Mouse (Mus musculus): ENCODE data around the gene Sec1. TPM values are rescaled to one million over a fixed set of nuclear protein-coding genes. Genes with fewer than 3 reads are reported as not detected.

Sec1 gene
- total RNA-seq, 1 experiment from 2014 or later, result 0.22 TPM

DNA sequence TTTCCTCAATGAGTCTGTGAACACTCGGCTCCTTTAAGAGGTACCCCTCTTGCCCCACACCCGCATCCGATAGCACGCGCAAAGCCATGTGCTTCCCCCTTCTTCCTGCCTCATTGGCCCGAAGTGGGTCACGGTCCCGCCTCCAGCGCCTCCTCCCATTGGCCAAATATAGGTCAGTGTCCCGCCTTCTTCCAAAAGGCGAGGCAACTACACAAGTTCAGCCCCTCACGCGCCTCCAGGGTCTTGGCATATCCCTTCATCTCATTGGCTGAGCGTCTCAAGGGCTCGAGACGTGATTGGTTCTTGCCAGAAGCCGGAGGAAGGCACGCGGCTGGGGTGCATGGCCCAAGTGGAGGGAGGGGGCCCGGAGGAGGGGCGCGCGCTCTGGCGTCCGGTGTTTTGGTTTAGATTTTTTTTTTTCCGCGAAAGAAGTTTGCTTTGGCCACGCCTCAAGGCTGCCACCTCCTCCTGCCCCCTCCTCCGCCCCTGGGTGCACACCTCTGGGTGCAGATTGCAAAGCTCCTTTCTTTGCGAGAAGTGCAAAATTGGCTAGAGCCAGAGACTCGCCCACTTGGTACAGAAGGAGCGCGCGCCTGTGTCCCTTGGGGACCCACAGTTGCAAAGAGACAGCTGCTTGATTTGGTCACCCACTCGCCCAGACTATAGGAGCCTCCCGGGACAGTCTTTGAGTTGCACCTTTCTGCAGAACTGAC lies 10.7 kb upstream of the Sec1 start, which contains the start of gene Dbp:
Dbp (plus strand) TSS at position 359 of the 713 bp plus-strand sequence.
- peak; percentile 99 for DNase-seq

DNA sequence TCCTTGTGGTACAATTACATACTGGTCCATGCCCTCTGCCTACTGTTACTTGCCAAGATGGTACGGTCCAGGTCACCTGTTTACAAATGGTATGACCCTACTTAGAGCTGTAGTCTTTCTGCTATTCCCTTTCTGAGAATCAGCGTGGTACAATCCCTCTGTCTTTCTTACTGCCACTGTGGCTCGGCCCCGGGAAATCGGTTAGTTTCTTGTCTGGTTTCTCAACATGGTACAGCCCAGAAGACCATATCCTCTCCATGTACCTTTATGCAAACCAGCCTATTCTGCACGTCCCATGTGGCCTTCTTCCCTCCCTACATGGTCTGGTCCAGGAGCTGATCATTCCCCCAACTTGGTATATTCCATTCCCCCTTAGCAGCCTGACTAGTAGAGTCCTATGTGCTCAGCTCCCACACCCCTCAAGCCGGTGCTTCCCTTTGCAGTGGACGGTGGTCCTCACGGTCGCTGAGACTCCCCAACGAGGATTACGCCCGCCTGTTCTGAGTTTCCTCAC lies 9.9 kb upstream of the Sec1 start:
- peak; percentile 79 for DNase-seq

- DNase-seq, result no peak
These were observed 9.4 kb upstream of the Sec1 start for GRCm38 (mm10) chr7:45703521-45704033.

DNA sequence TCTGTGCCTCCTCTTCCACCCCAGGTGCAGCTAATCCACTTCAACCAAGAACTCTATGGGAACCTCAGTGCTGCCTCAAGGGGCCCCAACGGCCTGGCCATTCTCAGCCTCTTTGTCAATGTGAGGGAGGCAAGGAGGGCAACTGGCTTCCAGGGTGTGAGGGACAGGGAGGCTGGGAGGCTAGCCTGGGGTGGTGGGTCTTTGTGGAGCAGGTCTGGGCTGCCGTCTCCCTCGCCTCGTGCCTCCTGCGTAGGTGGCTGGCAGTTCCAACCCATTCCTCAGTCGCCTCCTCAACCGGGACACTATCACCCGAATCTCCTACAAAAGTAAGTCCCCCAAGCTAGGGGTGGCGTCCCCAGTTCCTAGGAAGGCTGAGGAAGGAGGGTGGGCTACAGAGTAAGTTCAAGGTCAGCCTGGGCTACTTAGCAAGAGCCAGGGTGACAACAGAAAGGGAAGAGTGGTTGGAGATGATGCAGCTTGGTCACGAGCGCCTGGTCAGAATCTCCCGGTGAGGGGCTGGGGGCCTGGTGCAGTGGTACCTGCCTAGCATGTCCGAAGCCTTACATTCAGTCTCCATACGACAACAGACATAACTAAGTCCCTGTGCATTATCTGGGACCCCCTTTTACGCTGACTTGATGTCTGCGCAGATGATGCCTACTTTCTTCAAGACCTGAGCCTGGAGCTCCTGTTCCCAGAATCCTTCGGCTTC lies 8.8 kb upstream of the Sec1 start:
- no peak for DNase-seq

DNA sequence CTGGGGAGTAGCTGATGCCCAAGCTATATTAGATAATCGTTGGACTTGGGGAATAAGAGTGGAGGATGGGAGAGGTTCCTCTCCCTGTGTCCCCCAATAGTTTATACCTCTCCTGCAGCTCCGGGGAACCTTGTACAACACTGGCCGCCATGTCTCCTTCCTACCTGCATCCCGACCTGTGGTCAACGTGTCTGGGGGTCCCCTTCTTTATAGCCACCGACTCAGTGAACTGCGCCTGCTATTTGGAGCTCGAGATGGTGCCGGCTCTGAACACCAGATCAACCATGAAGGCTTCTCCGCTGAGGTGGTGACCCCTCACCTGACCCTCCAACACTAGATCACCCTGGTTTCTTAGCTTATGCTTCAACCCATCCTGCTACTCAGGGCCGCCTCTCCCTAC lies 8.1 kb upstream of the Sec1 start:
- DNase-seq, result no peak

- DNase-seq, result no peak
These were observed 7.4 kb upstream of the Sec1 start for GRCm38 (mm10) chr7:45701607-45702006.

DNA sequence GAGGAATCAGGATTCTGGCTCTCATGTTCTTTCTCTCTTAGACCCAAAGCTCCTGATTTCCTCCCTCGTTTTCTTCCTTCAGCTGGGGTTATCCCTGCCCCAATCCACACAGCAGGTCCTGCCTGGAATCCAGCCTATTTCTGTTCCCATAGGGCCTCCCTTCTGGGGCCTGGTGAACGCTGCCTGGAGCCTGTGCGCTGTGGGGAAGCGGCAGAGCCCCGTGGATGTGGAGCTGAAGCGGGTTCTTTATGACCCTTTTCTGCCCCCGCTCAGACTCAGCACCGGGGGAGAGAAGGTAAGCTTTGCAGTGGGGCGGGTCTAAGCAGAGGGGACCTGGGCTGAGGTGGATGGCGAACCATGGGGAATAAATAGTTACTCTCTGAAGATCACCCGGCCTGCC lies 6.9 kb upstream of the Sec1 start:
- DNase-seq, result no peak

DNA sequence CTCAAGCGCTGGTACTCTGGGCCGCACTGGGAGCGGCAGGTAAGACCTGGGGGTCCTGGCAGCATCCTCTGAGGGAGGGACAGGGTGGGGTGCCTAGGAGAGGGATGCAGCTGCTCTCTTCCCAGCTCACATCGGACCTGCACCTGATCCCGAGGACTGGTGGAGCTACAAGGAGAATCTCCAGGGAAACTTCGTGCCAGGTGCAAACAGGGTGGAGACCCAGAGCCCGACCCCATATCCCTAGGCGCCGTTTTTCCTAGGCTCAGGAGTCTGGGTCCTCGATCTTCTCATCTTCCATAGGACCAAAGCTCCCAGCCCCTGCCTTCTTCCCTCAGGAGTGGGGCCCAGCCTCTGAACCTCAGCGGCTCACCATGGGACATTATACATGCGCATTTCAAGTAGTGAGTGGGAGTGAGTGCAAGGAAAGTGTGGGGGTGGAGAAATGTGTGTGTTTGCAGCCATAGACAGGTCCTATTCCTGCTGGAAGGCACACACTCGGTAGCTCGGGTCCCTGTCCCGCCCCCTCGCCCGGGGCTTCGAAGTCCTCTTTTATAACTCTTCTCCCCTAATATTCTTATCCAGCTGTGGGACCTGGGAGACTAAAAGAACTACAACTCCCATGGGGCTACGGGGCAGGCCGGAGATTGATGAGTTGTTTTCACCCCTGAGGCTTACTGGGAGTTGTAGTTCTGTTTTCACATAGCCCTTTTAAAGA lies 6.3 kb upstream of the Sec1 start:
- DNase-seq, result peak; percentile 82

- DNase-seq, result no peak
These were observed 5.4 kb upstream of the Sec1 start, which contains the start of gene Car11 for GRCm38 (mm10) chr7:45699523-45700141. TSS of gene Car11 (plus strand) at chr7:45699843.

GRCm38 (mm10) chr7:45697894-45698293 lies 3.7 kb upstream of the Sec1 start:
- no peak for DNase-seq

DNA sequence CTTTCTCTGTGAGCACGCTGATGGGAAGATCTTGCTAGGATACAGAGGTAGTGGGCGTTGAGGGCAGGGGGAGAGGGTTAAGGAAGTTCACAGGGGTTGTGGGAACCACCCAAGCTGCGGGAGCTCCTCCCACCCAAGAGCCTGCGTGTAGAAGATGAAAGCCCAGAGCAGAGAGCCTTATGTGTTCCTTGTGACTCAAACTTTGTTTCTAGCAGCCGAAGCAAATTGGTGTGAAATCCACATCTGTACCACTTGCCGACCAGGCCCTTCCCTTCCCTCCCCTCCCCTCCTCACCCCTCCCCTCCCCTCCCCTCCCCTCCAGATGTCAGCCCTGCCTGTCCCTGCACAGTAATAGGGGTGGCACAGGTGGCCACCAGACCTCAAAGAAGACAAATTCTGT lies 896 bp upstream of the Sec1 start:
- no peak for DNase-seq

DNA sequence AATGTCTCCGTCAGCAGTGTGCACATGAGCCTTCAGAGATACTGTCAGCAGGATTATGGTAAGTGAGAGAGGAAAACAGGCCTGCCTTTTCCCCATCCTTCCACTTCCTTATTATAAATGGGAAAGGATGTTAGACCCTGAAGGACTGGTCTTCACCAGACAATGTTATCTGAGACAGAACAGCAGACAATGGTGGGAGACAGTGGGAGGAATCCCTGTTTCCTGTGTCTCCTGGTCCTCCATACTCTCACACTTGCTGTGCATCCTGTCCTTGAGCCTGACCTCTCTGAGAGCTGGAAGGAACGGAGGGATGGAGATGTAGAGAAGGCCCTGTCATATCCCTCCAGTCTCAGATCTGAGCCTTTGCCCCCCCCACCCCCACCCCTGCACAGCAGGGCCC lies 1.8 kb downstream of the Sec1 start:
- DNase-seq, result no peak

DNA sequence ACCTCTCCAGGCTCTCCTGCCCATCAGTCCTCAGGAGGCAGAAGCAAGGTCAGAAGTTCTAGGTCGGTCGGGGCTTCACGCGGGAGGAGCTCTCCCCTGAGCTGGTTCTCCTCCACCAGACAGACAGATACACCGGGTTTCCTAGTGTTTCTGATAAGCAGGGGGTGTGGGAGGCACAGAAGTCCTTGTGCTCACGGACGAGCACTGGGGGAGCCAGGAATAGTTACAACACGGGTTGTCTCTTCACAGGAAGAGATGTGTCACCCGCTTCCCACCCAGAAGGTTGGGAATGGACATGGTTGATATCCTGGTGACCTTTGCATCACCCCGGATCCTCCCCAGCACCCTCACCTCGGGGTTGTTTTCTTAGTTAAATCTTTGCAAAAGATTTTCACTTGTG lies 4.4 kb downstream of the Sec1 start:
- DNase-seq, result peak; percentile 43

GRCm38 (mm10) chr7:45689099-45689498 lies 5.1 kb downstream of the Sec1 start:
- no peak for DNase-seq

DNA sequence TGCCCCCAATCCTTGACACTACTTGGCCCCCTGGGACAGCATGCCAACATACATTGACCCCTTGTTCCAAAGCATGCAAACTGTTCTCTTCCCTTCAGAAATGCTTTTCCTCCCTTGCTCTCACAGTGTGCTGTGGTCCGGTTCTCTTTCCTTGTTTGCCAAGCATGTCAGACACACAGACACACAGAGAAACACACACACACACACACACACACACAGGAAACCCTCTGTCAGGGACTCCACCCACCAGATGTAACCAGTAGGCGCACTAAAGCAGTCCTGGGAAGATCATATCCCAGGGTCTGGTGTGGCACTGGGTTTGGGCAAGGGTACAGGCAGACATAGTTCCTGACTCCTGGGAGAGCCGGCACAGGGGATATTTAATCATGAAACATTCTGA lies 7.4 kb downstream of the Sec1 start:
- DNase-seq, result no peak

- DNase-seq, result no peak
These were observed 8.4 kb downstream of the Sec1 start for GRCm38 (mm10) chr7:45685811-45686210.

DNA sequence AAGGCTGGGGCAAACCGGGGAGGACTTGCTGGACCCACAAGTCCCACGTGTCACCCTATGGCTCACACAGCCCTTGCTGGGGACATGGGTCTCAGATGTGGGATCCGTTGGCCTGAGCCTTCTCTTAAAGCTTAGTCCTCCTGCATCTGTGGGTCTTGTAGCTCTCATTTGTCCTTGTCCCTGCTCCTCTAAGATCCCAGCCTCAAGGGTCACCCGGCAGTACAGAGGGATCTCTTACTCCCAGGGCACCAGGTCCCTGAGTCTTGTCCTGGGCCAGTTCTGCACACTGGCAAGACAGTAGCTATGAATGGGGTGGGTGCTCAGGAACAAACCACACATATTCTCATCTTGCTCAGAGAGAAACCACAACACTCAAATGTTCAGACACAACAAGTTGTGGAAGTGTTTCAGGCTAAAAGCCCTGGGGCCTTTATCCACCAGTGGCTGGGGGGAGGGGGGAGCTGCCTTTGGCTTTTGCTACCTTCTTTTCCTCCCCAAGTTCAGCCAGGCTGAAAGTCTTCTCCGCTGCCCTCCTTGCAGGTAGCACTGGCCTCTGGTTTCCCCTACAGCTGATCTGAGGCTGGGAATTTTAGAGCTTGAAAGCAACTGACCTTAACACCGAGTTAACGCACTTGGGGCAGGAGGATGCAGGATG lies 10.7 kb downstream of the Sec1 start, which contains the start of gene Ntn5:
Ntn5 (plus strand) TSS at position 627 of the 655 bp plus-strand sequence.
- DNase-seq, result no peak

DNA sequence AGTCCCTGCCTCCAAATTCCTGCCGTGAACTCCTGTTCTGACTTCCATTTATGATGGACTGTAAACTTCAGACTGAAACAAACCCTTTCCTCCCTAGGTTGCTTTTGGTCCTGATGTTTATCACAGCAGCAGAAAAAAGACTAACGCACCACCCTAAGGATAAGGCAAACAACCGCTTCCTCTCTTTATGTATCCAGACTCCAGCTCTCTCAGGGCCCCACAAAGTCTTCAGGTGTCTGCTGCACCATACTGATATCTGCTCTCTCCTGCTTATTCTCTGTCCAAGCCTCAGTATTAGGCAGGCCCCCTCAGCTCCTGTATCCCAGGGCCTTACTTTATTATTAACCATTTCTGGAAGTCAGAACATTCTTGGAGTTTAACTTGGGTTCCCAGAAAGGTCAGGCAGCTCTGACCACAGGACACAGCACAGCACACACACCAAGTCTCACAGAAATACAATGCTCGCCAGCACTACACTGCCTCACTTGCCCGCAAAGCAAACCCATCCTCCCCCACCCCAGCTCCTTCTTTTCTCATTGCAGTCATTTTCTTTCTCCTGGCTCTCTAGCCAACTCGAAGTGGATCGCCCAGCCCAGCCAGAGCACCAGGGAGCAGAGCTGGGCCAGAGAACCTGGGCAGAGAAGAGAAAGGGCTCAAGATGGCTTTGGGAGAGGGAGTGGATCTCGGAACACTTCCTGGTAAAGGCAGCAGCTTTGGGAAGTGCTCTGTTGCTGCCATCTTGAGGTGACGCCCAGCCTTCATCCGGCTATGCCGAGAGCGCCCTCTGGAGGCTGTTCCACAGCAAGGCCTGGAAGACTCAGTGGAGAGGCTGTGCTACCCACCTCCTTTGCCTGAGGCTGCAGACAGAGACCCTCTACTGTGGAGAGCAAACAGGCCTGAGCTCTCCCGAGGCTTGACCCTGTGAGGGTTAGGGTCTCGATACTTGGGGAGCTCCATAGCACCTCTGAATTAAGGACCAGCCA lies 11.8 kb downstream of the Sec1 start:
- DNase-seq, result peak; percentile 94

DNA sequence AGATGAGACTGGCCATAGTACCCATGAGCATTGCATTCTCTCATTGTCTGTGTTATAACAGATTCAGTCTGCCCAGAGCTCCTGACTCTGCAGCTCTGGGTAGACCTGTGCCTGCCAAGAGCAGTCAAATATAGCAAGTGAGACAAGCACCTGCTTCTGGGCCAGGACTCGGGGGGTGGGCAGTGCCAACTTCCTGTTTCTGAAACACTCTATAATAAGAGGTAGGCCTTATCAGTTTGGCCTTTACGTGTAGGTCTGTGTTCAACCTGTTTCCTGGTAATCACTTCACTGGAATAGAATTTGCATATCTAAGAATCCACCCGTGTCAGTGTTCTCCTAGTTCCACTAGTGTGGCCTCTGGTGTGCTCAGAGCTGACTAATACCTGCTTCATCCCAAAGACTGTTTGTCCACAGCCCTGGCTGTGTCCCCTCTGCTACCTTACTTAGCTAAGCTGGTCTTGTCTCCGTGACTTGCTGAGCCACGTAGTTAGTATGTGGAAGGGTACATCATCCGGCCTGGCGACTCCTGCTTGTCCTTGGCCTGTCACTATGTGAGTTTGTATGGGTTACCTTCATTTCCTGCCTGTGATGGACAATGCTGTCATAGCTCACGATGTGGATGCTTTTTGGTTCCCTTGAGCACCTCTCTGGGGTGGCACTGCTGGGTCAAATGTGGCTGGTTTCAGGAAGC lies 13.0 kb downstream of the Sec1 start:
- no peak for DNase-seq

Data from adrenal gland, postnatal 14 days (tissue).